Mouse (Mus musculus) hindbrain, embryonic 11.5 days (tissue): ENCODE data around the gene Capn5. TPM values are rescaled to one million over a fixed set of nuclear protein-coding genes. Genes with fewer than 3 reads are reported as not detected.

Experiments used
- ATAC-seq: fragments of 200-750 bp; cut with Nextera tagmentation; 2 replicates; pipeline ENCODE4 v1.8.0; 2017; ENCODE audit warnings: mild to moderate bottlenecking, moderate TSS enrichment, moderate library complexity; ENCODE audit not compliant: low FRiP score
- DNase-seq: peaks from one replicate; pipeline ENCODE4 v3.0.0-alpha.2; 2015; ENCODE audit warnings: low spot score
- H3K27ac ChIP-seq: fragments of 300-500 bp; sonication (generic); 2 replicates; pipeline ENCODE4 v1.5.1; 2014; ENCODE audit warnings: mild to moderate bottlenecking, low read depth, low read length
- H3K27me3 ChIP-seq: fragments of 300-500 bp; sonication (generic); 2 replicates; pipeline ENCODE4 v1.6.1; 2014; ENCODE audit warnings: mild to moderate bottlenecking, low read length, moderate library complexity, mixed read lengths; ENCODE audit not compliant: control insufficient read depth, insufficient read depth
- H3K36me3 ChIP-seq: fragments of 300-500 bp; sonication (generic); 2 replicates; pipeline ENCODE4 v1.6.1; 2014; ENCODE audit warnings: mild to moderate bottlenecking, low read length, moderate library complexity, mixed read lengths; ENCODE audit not compliant: control insufficient read depth, insufficient read depth
- H3K4me1 ChIP-seq: fragments of 300-500 bp; sonication (generic); replicated peaks from 2 replicates; pipeline ENCODE4 v1.6.1; 2014; ENCODE audit warnings: low read length, mixed read lengths; ENCODE audit not compliant: control insufficient read depth, insufficient read depth
- H3K4me2 ChIP-seq: fragments of 300-500 bp; sonication (generic); replicated peaks from 2 replicates; pipeline ENCODE4 v1.6.1; 2014; ENCODE audit warnings: mild to moderate bottlenecking, low read depth, low read length
- H3K4me3 ChIP-seq: fragments of 300-500 bp; sonication (generic); 2 replicates; pipeline ENCODE4 v1.5.1; 2014; ENCODE audit warnings: low read depth, low read length
- H3K9ac ChIP-seq: fragments of 300-500 bp; sonication (generic); 2 replicates; pipeline ENCODE4 v1.6.1; 2014; ENCODE audit warnings: low read depth, low read length
- H3K9me3 ChIP-seq: fragments of 300-500 bp; sonication (generic); 2 replicates; pipeline ENCODE4 v1.6.1; 2016; ENCODE audit warnings: low read length; ENCODE audit not compliant: control insufficient read depth
- WGBS: fragments of 180-500 bp; shearing (Covaris S2); extraction: QIAGEN DNeasy Blood & Tissue Kit; methylation state at CpG from one replicate; pipeline ENCODE4 v1.1.7; 2014; 5-methylcytosine and 5-hydroxymethylcytosine counted together
- polyA plus RNA-seq: library from polyadenylated mRNA; unstranded; fragments of >200 nt; fragmentation: Nextera tagmentation; extraction: Ambion mirVana; gene quantifications from 2 replicates; pipeline ENCODE4 v1.2.1, GENCODE M21; 2014

Capn5 gene
- polyA plus RNA-seq, 1 experiment from 2014 or later: 4.8 TPM

GRCm38 (mm10) chr7:98119961-98120232, 58.2 kb downstream of the Capn5 start:
- 88% methylated on average over 2 of the region's 2 CpGs for WGBS
- no peaks in the 10 kb centered on the region for H3K36me3 ChIP-seq

GRCm38 (mm10) chr7:98119179-98119960, 58.7 kb downstream of the Capn5 start, which contains the start of gene Myo7a:
Gene Myo7a (minus strand): TSS chr7:98119524.
- H3K9ac ChIP-seq: 0 out of 2 replicates have a peak within 1 kb of the TSS, but pooled peaks have one; percentile 19
- 30% methylated on average over 9 of the region's 9 CpGs for whole genome bisulfite sequencing
- no peak within 1 kb of the TSS for H3K27ac ChIP-seq
- no peaks in the 10 kb centered on the region for H3K4me1 ChIP-seq
- peak; percentile 44; the same call in 1 of the 2 replicates for ATAC-seq
- H3K4me2 ChIP-seq: peak within 1 kb of the TSS; percentile 38
- no peaks in the 10 kb centered on the region for H3K36me3 ChIP-seq
- no peak within 1 kb of the TSS for H3K4me3 ChIP-seq
- H3K27me3 ChIP-seq: no peaks in the 10 kb centered on the region
- H3K9me3 ChIP-seq: no peaks in the 10 kb centered on the region
- peak; percentile 21 for DNase-seq

More at GRCm38 (mm10) chr7:98119961-98120232, 58.2 kb downstream of the Capn5 start:
- H3K4me3 ChIP-seq: no peak overlapping the region
- DNase-seq (no peak), ATAC-seq (peak; percentile 21; the same call in 1 of the 2 replicates)
- H3K27ac ChIP-seq: no peak overlapping the region
- no peaks in the 10 kb centered on the region for H3K9me3 ChIP-seq
- no peak overlapping the region for H3K9ac ChIP-seq
- no peaks in the 10 kb centered on the region for H3K27me3 ChIP-seq
- no peak overlapping the region for H3K4me2 ChIP-seq
- H3K4me1 ChIP-seq: no peaks in the 10 kb centered on the region

- no peak overlapping the region for H3K27ac ChIP-seq
- DNase-seq (no peak), ATAC-seq (no peak)
- H3K9ac ChIP-seq: no peak overlapping the region
- no peaks in the 10 kb centered on the region for H3K4me1 ChIP-seq
- H3K4me2 ChIP-seq: no peak overlapping the region
- WGBS: 76% methylated on average over 11 of the region's 11 CpGs
- no peaks in the 10 kb centered on the region for H3K36me3 ChIP-seq
- H3K9me3 ChIP-seq: no peaks in the 10 kb centered on the region
- H3K27me3 ChIP-seq: peaks cover 5% of the 10 kb centered on the region; the same call in 1 of the 2 replicates
- no peak overlapping the region for H3K4me3 ChIP-seq
These were observed 60.9 kb downstream of the Capn5 start for GRCm38 (mm10) chr7:98117012-98117660.

DNA sequence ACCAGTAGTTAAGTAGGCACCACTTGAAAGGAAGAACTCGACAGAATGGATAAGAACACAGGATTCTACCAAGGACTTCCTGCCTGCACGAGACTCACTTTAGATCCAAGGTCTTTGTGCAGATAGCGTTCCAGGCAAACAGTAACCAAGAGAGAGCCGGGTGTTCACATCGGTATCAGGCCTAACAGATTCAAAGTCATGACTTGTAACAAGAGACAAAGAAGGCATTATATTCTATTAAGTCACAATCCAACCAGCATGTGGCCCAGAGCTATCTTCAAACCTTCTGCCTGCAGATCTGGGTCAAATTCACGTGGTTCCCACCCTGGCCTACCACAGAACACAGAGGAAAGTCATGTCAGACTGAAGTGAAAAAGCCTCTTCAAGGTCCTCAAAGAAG, 63.4 kb downstream of the Capn5 start:
- no peak overlapping the region for H3K27ac ChIP-seq
- no peaks in the 10 kb centered on the region for H3K36me3 ChIP-seq
- H3K9ac ChIP-seq: no peak overlapping the region
- peaks cover 6% of the 10 kb centered on the region; the same call in 1 of the 2 replicates for H3K4me1 ChIP-seq
- WGBS: 71% methylated on average over 6 of the region's 6 CpGs
- no peak for ATAC-seq
- H3K4me2 ChIP-seq: no peak overlapping the region
- H3K27me3 ChIP-seq: peaks cover 12% of the 10 kb centered on the region
- no peak overlapping the region for H3K4me3 ChIP-seq
- H3K9me3 ChIP-seq: no peaks in the 10 kb centered on the region
- DNase-seq: no peak

- Histone ChIP-seq H3K9me3 (no peaks in the 10 kb centered on the region), H3K27ac (no peak overlapping the region), H3K27me3 (peaks cover 12% of the 10 kb centered on the region), H3K36me3 (no peaks in the 10 kb centered on the region), H3K4me2 (peak overlapping the region; percentile 33), H3K4me3 (peak overlapping the region; percentile 4; the same call in 1 of the 2 replicates), H3K9ac (0 out of 2 replicates have a peak overlapping the region, but pooled peaks have one; percentile 28), H3K4me1 (peaks cover 6% of the 10 kb centered on the region; the same call in 1 of the 2 replicates)
- DNase-seq (peak; percentile 23), ATAC-seq (no peak)
- 7% methylated on average over 25 of the region's 25 CpGs for WGBS
These were observed 66.8 kb downstream of the Capn5 start for GRCm38 (mm10) chr7:98111233-98111632.

DNA sequence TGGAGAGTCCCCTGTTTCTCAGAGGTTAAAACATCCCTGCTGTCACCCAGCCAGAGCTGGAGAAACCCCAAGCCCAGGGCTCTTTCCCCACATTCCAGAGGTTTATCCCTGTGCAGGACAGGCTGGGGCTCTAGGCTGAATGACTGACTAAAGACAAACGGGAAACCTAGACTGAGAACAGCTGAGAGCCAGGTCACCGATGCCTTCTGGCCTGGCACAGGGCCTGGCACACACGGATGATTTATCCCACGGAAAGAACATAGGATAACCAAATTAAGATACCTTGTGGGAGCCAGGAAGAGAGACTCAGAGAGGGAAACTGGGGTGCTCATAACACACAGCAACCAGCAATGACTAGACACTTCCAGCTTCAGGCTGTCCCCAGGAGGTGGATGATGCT, 68.3 kb downstream of the Capn5 start:
- H3K9me3 ChIP-seq: no peaks in the 10 kb centered on the region
- H3K27ac ChIP-seq: no peak overlapping the region
- peaks cover 12% of the 10 kb centered on the region for H3K27me3 ChIP-seq
- H3K36me3 ChIP-seq: no peaks in the 10 kb centered on the region
- DNase-seq: no peak
- H3K4me1 ChIP-seq: peaks cover 6% of the 10 kb centered on the region; the same call in 1 of the 2 replicates
- 84% methylated on average over 4 of the region's 4 CpGs for WGBS
- no peak overlapping the region for H3K4me2 ChIP-seq
- no peak overlapping the region for H3K4me3 ChIP-seq
- H3K9ac ChIP-seq: no peak overlapping the region
- no peak for ATAC-seq

- no peak for DNase-seq
- WGBS: 83% methylated on average over 16 of the region's 16 CpGs
- Histone ChIP-seq H3K4me3 (no peak overlapping the region), H3K9me3 (no peaks in the 10 kb centered on the region), H3K36me3 (no peaks in the 10 kb centered on the region), H3K27me3 (peaks cover 12% of the 10 kb centered on the region), H3K4me2 (no peak overlapping the region), H3K9ac (no peak overlapping the region), H3K4me1 (peaks cover 6% of the 10 kb centered on the region; the same call in 1 of the 2 replicates), H3K27ac (no peak overlapping the region)
- ATAC-seq: 0 out of 2 replicates have a peak, but pooled peaks have one; percentile 43
These were observed 69.2 kb downstream of the Capn5 start for GRCm38 (mm10) chr7:98108636-98109430.

- no peaks in the 10 kb centered on the region for H3K9me3 ChIP-seq
- DNase-seq: no peak
- no peak overlapping the region for H3K4me3 ChIP-seq
- WGBS: 92% methylated on average over 7 of the region's 7 CpGs
- no peak overlapping the region for H3K9ac ChIP-seq
- no peak for ATAC-seq
- H3K27me3 ChIP-seq: peaks cover 5% of the 10 kb centered on the region
- peaks cover 3% of the 10 kb centered on the region; the same call in 1 of the 2 replicates for H3K4me1 ChIP-seq
- no peak overlapping the region for H3K4me2 ChIP-seq
- H3K36me3 ChIP-seq: no peaks in the 10 kb centered on the region
- H3K27ac ChIP-seq: no peak overlapping the region
These were observed 71.8 kb downstream of the Capn5 start for GRCm38 (mm10) chr7:98106272-98106671.
